Mouse (Mus musculus) kidney, postnatal 4 days (tissue): ENCODE measurements at regions not wholly inside any gene's neighbourhood (a gene's known extent, or its start where the extent isn't known, plus 50 kb on each side); places are given as distances from the start of the nearest gene placed in this dataset.
A peak's percentile ranks its signal among the peaks of the same experiment; 100 is the strongest.

ENCODE experiments used
- DNase-seq, 2 experiments: peaks; one replicate each; pipeline ENCODE4 v3.0.0; 2021; ENCODE audit warnings: mixed read lengths in 2 of 2

GRCm38 (mm10) chr8:92130025-92130557 is 227.3 kb upstream of the Irx5 start:
- DNase-seq: peak; percentile 14 to 27

GRCm38 (mm10) chr8:92129241-92130015 is 228.0 kb upstream of the Irx5 start:
- DNase-seq: peak; percentile 8 to 14

- no peak for DNase-seq
These were observed 231.8 kb upstream of the Irx5 start for GRCm38 (mm10) chr8:92125631-92126030.

GRCm38 (mm10) chr8:92121296-92121695 is 236.1 kb upstream of the Irx5 start:
- peak in 1 of 2 experiments; percentile 30 for DNase-seq

GRCm38 (mm10) chr8:92115479-92116267 is 241.8 kb upstream of the Irx5 start:
- peak; percentile 29 to 33 for DNase-seq

GRCm38 (mm10) chr8:92114311-92115275 is 242.8 kb upstream of the Irx5 start:
- DNase-seq: no peak

- DNase-seq: peak; percentile 50 to 61
These were observed 243.5 kb upstream of the Irx5 start for GRCm38 (mm10) chr8:92113901-92114300.

GRCm38 (mm10) chr8:92113386-92113785 is 244.0 kb upstream of the Irx5 start:
- no peak for DNase-seq

- DNase-seq: no peak
These were observed 252.9 kb upstream of the Irx5 start for GRCm38 (mm10) chr8:92104561-92104960.

- DNase-seq: no peak
These were observed 254.9 kb upstream of the Irx5 start for GRCm38 (mm10) chr8:92102521-92102920.

GRCm38 (mm10) chr8:92095276-92095675 is 262.1 kb upstream of the Irx5 start:
- DNase-seq: no peak

- DNase-seq: no peak
These were observed 273.3 kb upstream of the Irx5 start for GRCm38 (mm10) chr8:92084124-92084523.

- DNase-seq: no peak
These were observed 275.5 kb upstream of the Irx5 start for GRCm38 (mm10) chr8:92081900-92082299.

- DNase-seq: no peak
These were observed 276.6 kb upstream of the Irx5 start for GRCm38 (mm10) chr8:92080852-92081251.

GRCm38 (mm10) chr8:92077611-92078010 is 275.7 kb upstream of the Irx3 start:
- DNase-seq: no peak

GRCm38 (mm10) chr8:92072254-92072615 is 270.4 kb upstream of the Irx3 start:
- DNase-seq: no peak

GRCm38 (mm10) chr8:92071305-92072253 is 269.7 kb upstream of the Irx3 start:
- DNase-seq: no peak

GRCm38 (mm10) chr8:92070704-92071103 is 268.8 kb upstream of the Irx3 start:
- DNase-seq: no peak

- no peak for DNase-seq
These were observed 264.6 kb upstream of the Irx3 start for GRCm38 (mm10) chr8:92066435-92066834.

GRCm38 (mm10) chr8:92065554-92066239 is 263.8 kb upstream of the Irx3 start:
- peak in 1 of 2 experiments; percentile 10 for DNase-seq

- DNase-seq: no peak
These were observed 263.1 kb upstream of the Irx3 start for GRCm38 (mm10) chr8:92064971-92065370.
